Mouse (Mus musculus): Measurements from ENCODE around the gene Ube2d3. TPM values are rescaled to one million over a fixed set of nuclear protein-coding genes. Genes with fewer than 3 reads are reported as not detected.
"Not testable (repeated sequence)": the region's sequence is repeated elsewhere in the genome, so short reads cannot be mapped to it uniquely, and the experiment has no call there.

The Ube2d3 gene
- total RNA-seq, 1 experiment from 2014 or later = 1,047 TPM

DNA sequence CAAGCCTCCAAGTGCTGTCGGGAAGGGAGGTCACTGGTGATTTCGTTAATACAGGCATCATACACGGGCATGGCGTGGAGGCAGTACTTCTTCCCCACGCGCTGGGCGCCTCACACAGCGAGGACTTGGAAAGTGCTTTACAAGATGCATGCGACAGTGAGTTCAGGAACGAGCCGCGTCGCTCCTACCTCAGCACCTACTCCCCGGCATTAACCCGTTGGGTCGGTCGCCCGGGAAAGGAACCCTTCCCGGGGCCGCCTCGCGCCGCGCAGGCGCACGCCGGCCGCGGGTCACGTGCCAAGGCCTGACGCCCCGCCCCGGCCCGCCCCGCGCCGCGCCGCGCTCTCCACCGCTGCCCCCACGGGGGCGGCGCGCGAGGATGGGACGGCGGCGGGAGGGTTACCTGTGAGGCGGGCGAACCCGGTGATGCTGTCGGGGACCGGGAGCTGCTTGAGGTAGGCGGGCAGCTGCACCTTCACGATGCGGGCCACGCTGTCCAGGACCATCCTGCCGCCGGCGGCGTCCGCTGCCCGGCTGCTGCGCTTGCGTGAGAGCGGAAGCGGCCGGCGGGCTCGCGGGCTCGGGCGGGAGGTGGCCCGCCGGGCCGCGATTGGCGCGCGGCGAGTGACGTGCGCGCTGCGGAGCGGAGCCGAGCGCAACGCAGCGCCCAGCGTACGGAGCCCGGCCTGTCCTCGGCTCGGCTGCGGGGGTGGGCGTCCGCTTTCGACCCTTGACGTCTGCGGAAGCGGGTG lies 14.9 kb upstream of the Ube2d3 start:
- ATAC-seq (replicated peaks in 1 of 2; ENCODE audit: insufficient read depth in 1 of 2, low FRiP score in 2 of 2, low TSS enrichment in 1 of 2, low read depth in 1 of 2, poor library complexity in 2 of 2, severe bottlenecking in 2 of 2) = peak; percentile 82 to 90

DNA sequence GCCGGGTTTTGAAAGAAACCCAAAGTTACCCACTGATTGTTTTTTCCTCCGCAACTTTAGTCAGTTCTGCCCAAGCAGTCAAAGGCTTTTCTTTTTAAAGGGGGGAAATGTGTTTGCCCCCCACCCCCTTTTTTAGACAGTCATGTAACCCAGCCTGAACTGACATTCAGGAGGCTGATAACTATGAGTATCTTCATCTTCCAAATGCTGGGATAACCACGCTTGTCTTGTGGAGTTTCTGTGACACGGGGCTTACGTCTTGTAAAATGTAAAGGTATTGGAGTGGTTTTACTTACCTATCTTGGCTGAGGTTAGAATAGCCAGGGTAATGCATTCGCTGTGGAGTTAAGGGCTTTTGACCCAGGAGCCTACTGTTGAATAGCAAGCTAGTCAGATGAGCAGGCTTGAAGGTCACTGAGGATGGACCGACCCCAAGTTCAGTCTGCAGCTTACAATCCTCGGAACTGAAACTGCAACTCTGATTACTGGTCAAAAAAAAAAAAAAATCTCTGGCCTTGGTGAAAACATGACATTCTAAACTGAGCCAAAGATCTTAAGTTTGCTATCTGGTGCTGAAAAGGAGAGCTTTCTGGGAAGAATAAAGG lies 14.2 kb upstream of the Ube2d3 start, which contains the start of gene Cisd2:
Cisd2 (minus strand) TSS at position 318 of the 605 bp plus-strand sequence.
- ATAC-seq (replicated peaks in 1 of 2; ENCODE audit: insufficient read depth in 1 of 2, low FRiP score in 2 of 2, low TSS enrichment in 1 of 2, low read depth in 1 of 2, poor library complexity in 2 of 2, severe bottlenecking in 2 of 2) = 0 out of 4 replicates have a peak, but pooled peaks of 1 of the 2 experiments have one; percentile 2

DNA sequence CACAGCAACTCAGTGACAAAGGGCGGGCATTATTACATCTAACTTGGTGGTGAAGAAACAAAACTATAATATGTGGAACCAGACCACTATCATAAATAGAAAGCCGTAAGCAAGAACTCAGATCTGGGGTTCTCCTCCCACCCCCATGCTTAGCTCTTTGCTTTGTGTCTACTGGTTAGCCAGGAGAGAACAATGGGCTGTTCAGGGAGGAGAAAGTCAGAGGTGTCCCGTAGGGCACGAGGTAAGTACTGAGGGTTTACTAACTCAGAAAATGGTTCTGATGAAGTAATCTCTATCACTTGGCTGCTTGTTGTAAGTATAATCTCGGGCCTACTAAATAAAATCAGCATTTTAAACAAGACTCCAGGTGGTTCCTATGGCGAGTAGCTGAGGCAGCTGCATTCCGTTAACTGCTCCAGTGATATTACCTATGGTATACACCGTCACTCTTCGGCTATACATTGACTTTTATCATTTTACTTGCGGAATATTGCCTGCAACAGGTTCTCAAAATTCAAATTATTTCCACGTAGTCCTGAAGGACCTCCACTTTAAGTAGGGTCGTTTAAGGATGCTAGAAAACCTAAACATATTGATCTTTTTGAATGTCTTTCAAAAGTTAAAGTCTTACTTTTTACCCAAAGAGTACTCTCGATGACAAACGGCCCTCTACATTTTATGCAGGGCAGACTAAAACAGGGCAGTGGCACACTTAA lies 890 bp upstream of the Ube2d3 start:
- ATAC-seq (replicated peaks in 1 of 2; ENCODE audit: insufficient read depth in 1 of 2, low FRiP score in 2 of 2, low TSS enrichment in 1 of 2, low read depth in 1 of 2, poor library complexity in 2 of 2, severe bottlenecking in 2 of 2) = no peak

DNA sequence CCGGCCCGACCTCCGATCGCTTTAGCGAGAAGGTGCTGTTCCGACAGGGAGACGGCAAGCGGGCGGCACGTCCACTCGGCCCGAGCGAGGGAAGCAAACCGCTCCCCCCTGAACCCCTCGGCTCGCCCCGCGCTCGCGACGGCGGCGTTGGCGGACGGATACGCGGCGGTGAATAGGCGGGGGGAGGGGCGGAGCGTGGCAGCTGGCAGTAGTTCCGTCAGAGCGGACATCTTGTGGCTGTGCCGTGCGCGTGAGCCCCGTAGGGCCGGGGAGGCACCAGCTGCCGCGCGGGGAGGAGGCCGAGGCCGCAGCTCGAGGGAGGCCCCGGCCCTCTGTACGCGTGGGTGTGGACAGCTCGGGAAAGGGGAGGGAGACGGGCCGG lies 573 bp downstream of the Ube2d3 start:
- peak; percentile 2 to 30; a peak in 3 of 4 replicates for ATAC-seq (replicated peaks in 1 of 2; ENCODE audit: insufficient read depth in 1 of 2, low FRiP score in 2 of 2, low TSS enrichment in 1 of 2, low read depth in 1 of 2, poor library complexity in 2 of 2, severe bottlenecking in 2 of 2)

DNA sequence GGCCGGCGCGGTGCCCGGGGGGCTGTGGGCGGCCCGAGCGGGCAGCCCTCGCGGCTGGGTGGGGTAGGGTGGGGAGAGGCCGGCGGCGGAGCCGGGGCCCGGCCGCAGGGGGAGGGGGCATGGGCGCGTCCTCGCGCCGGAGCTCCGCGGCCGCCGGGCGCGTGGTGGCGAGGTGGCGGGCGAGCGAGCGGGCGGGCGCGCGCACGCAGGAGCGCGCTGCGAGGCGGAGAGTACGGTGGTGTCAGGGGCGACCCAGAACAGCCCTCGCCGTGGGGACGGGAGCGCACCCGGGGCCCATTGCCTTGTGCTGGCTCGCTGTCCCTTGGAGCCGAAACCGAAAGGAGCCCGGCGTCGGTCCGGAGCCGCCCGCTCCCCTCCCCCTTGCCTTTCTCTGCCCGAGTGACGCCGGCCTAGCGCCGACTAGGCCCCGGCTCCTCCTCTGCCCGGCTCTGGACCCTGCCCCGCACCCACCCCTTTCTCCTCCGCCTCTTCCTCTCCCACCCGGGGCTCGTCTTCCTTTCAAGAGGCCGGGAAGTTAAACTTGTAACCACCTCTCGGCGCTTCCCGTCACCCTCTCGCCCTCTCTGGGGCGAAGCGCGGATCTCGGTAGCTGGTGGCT lies 1.1 kb downstream of the Ube2d3 start:
- ATAC-seq (replicated peaks in 1 of 2; ENCODE audit: insufficient read depth in 1 of 2, low FRiP score in 2 of 2, low TSS enrichment in 1 of 2, low read depth in 1 of 2, poor library complexity in 2 of 2, severe bottlenecking in 2 of 2) = peak; percentile 54 to 56

DNA sequence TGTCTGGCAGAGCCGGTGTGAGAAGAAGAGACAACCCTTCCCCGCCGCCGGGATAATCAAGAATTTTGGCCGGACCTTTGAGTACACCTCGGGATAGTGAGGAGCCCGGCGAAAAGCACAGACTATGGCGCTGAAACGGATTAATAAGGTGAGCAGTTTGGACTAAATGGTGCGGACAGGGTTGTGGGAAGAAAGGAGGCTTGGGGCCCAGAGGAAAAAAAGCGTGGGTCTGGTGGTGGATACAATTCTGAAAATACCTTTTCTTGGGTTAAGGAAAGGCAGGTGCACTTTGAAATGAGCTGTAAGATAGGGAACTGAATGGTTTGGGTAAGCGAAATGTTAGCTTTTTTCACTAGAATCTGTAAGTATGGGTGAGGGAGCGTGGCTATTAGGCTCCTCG lies 1.7 kb downstream of the Ube2d3 start:
- no peak for ATAC-seq (replicated peaks in 1 of 2; ENCODE audit: insufficient read depth in 1 of 2, low FRiP score in 2 of 2, low TSS enrichment in 1 of 2, low read depth in 1 of 2, poor library complexity in 2 of 2, severe bottlenecking in 2 of 2)

DNA sequence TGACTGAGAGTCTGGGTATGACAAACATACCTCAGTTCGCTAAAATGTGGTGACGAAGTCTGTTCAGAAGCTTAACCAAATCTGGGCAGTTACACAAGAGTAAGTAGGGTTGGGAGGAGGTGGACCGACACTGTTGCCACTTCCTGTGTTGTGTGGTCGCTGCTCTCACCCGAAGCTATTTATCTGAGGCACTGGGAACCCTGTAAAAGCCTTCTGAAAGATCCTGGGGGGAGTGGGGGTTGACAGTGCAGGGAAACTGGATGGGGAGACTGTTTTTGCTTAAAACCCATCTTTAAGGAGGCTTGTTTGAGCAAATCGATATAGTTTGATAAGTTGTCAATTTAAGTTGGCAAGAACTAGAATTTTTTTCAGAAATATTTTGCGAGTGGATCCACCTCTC lies 2.3 kb downstream of the Ube2d3 start:
- ATAC-seq (replicated peaks in 1 of 2; ENCODE audit: insufficient read depth in 1 of 2, low FRiP score in 2 of 2, low TSS enrichment in 1 of 2, low read depth in 1 of 2, poor library complexity in 2 of 2, severe bottlenecking in 2 of 2) = peak; percentile 25 to 36; a peak in 3 of 4 replicates

GRCm38 (mm10) chr3:135440621-135441020 lies 2.7 kb downstream of the Ube2d3 start:
- ATAC-seq (replicated peaks in 1 of 2; ENCODE audit: insufficient read depth in 1 of 2, low FRiP score in 2 of 2, low TSS enrichment in 1 of 2, low read depth in 1 of 2, poor library complexity in 2 of 2, severe bottlenecking in 2 of 2) = no peak

- no peak for ATAC-seq (replicated peaks in 1 of 2; ENCODE audit: insufficient read depth in 1 of 2, low FRiP score in 2 of 2, low TSS enrichment in 1 of 2, low read depth in 1 of 2, poor library complexity in 2 of 2, severe bottlenecking in 2 of 2)
Observed at GRCm38 (mm10) chr3:135444930-135445329, 7.0 kb downstream of the Ube2d3 start.

DNA sequence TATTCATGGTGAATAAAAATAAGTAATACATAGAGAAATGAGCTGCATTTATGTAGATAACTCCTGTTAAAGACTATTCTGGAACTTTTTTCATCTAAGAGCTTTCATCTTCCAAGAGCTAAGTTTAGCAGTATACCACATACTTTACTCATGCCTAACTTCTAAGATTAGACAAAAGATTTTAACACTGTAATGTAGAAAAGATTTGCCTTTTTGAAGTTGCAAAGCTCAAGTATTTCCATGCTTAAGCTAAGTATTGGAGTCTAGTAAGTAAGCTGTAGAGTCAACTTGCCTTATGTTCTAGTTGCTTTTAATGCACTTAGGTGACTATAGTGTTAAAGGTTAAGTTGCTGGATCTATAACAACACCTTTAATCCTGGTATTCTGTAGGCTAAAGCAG lies 21.0 kb downstream of the Ube2d3 start:
- no peak for ATAC-seq (replicated peaks in 1 of 2; ENCODE audit: insufficient read depth in 1 of 2, low FRiP score in 2 of 2, low TSS enrichment in 1 of 2, low read depth in 1 of 2, poor library complexity in 2 of 2, severe bottlenecking in 2 of 2)

DNA sequence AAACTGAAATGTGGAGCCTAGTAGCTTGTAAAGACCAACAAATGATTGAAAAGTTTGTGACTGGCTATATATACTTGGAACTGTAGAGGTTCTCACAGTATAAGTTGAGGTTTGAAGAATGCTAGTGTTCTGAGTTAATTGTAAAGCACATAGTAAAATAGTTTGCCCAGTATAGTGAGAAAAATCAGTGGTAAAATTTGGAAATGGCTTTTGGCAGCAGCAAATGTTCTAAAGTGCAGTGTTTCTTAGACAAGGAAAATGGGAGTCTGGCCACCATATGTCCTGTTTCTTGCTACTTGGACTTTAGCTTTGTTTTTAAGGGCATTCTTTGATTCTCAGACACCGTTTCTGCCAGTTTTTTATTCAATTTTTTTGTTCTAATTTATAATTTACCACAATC lies 30.5 kb downstream of the Ube2d3 start:
- no peak for ATAC-seq (replicated peaks in 1 of 2; ENCODE audit: insufficient read depth in 1 of 2, low FRiP score in 2 of 2, low TSS enrichment in 1 of 2, low read depth in 1 of 2, poor library complexity in 2 of 2, severe bottlenecking in 2 of 2)

DNA sequence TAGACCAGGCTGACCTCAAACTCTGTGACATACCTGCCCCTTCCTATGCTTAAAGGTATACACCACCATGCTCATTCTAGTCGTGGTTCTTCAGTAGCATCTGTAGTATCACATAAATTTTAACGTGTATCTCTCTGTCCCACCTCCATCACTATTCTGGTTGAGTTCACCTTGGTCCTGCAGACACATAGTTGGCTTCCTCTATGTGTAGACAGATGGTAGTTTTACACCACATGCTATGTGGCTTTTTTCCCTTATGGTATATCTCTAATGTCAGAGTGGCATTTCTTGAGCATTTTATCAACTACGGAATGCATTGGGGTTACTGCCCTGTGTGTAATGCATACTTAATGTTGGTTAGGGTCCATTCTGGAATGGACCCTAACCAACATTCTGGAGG lies 31.2 kb downstream of the Ube2d3 start:
- ATAC-seq (replicated peaks in 1 of 2; ENCODE audit: insufficient read depth in 1 of 2, low FRiP score in 2 of 2, low TSS enrichment in 1 of 2, low read depth in 1 of 2, poor library complexity in 2 of 2, severe bottlenecking in 2 of 2) = no peak

- ATAC-seq (replicated peaks in 1 of 2; ENCODE audit: insufficient read depth in 1 of 2, low FRiP score in 2 of 2, low TSS enrichment in 1 of 2, low read depth in 1 of 2, poor library complexity in 2 of 2, severe bottlenecking in 2 of 2) = peak; percentile 54 to 60; a peak in 3 of 4 replicates
Observed at GRCm38 (mm10) chr3:135469974-135470373, 32.0 kb downstream of the Ube2d3 start.

DNA sequence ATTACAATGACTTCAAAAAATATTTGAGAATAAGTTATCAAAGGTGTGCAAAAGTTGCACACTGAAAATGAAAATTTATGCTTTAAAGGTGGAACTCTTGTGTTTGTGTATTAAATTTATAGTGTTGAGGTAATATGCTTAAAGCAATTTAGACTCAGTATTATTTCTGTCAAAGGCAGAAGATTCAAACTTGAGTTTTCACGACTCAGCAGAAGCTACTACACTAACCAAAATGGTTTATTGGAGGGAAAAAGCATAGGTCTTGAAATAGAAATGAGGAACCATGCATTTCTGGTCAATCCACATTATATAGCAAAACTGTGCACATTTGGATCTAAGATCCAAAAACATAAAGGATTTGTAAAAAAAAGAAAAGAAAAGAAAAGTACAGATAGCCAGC lies 32.9 kb downstream of the Ube2d3 start:
- ATAC-seq (replicated peaks in 1 of 2; ENCODE audit: insufficient read depth in 1 of 2, low FRiP score in 2 of 2, low TSS enrichment in 1 of 2, low read depth in 1 of 2, poor library complexity in 2 of 2, severe bottlenecking in 2 of 2) = no peak

DNA sequence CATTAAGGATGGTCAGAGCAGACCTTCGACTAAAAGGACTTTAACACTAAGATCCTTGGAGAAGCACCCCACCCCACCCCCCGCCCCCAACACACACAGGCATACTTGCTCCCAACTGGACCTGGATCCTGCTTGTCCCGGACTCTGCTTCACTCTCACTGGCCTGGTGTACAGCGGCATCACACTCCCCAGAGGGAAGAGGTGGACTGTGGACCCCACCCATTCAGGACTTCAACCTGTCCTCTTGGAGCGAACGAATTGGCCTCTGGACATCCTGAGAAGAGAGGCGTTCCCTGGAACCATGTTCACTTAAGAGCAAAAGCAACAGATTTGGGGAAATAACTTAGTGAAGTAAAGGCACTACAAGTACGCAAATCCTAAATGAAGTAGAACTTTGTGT lies 37.1 kb downstream of the Ube2d3 start:
- ATAC-seq (replicated peaks in 1 of 2; ENCODE audit: insufficient read depth in 1 of 2, low FRiP score in 2 of 2, low TSS enrichment in 1 of 2, low read depth in 1 of 2, poor library complexity in 2 of 2, severe bottlenecking in 2 of 2) = no peak

GRCm38 (mm10) chr3:135476286-135476685 lies 38.3 kb downstream of the Ube2d3 start:
- no peak for ATAC-seq (replicated peaks in 1 of 2; ENCODE audit: insufficient read depth in 1 of 2, low FRiP score in 2 of 2, low TSS enrichment in 1 of 2, low read depth in 1 of 2, poor library complexity in 2 of 2, severe bottlenecking in 2 of 2)

- ATAC-seq (replicated peaks in 1 of 2; ENCODE audit: insufficient read depth in 1 of 2, low FRiP score in 2 of 2, low TSS enrichment in 1 of 2, low read depth in 1 of 2, poor library complexity in 2 of 2, severe bottlenecking in 2 of 2) = peak in 1 of 2 experiments; percentile 37; a peak in 1 of 4 replicates
Observed at GRCm38 (mm10) chr3:135476977-135477376, 39.0 kb downstream of the Ube2d3 start.

DNA sequence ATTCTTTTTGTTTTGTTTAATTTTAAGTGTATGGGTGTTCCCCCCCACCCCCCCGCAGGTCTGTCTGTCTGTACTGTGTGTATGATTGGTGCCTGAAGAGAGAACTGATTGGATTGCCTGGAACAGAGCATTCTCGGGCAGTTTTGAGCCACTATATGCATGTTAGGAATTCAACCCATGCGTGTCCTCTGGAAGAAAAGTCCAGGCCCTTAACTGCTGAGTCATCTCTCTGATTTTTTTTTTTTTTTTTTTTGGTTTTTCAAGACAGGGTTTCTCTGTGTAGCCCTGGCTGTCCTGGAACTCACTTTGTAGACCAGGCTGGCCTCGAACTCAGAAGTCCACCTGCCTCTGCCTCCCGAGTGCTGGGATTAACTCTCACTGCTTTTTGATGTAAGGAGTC lies 41.1 kb downstream of the Ube2d3 start:
- ATAC-seq (replicated peaks in 1 of 2; ENCODE audit: insufficient read depth in 1 of 2, low FRiP score in 2 of 2, low TSS enrichment in 1 of 2, low read depth in 1 of 2, poor library complexity in 2 of 2, severe bottlenecking in 2 of 2) = not testable (repeated sequence)
